Mouse (Mus musculus): ENCODE measurements around the gene Zbtb32.

- no peak for TF ChIP-seq CTCF (IDR thresholded peaks at IDR 0.05; ENCODE audit: low read depth, low read length)
- TF ChIP-seq POLR2A (IDR thresholded peaks at IDR 0.05; ENCODE audit: borderline replicate concordance, low read depth, low read length), result no peak
Observed at GRCm38 (mm10) chr7:30635752-30636151, 37.0 kb upstream of the Zbtb32 start, which contains the start of gene Etv2.

All from bone marrow macrophage, adult 2 months (primary cell).